Mouse (Mus musculus): ENCODE measurements around the gene Usp32. TPM values are rescaled to one million over a fixed set of nuclear protein-coding genes. Genes with fewer than 3 reads are reported as not detected.

Gene Usp32
- total and polyA plus RNA-seq, 3 experiments: 9.9 to 163 (median 24.9) TPM

- H3K4me3 ChIP-seq (ENCODE audit: low read depth, low read length): no peak overlapping the region
- ATAC-seq (ENCODE audit: extremely low read depth, insufficient number of reproducible peaks, low FRiP score, poor library complexity, severe bottlenecking) (no peak), DNase-seq (ENCODE audit: low spot score) (no peak)
These were observed 11.1 kb downstream of the Usp32 start for GRCm38 (mm10) chr11:85128883-85129282.

GRCm38 (mm10) chr11:85126257-85127102, 13.5 kb downstream of the Usp32 start:
- Histone ChIP-seq H3K4me3 (ENCODE audit: low read depth, low read length) (no peak overlapping the region), H3K4me1 (ENCODE audit: insufficient read depth, low read depth, low read length) (peaks cover 35% of the 10 kb centered on the region), H3K27me3 (ENCODE audit: insufficient read depth, low read length) (no peaks in the 10 kb centered on the region), H3K36me3 (replicated peaks) (peaks cover 3% of the 10 kb centered on the region), H3K9me3 (replicated peaks) (no peaks in the 10 kb centered on the region)
- no peak for ATAC-seq (ENCODE audit: extremely low read depth, insufficient number of reproducible peaks, low FRiP score, poor library complexity, severe bottlenecking)
- TF ChIP-seq CTCF (IDR thresholded peaks at IDR 0.05; ENCODE audit: low read depth, low read length) (no peak), GATA2 (IDR thresholded peaks at IDR 0.05; ENCODE audit: borderline replicate concordance, low read depth, low read length) (no peak), GATA1 (IDR thresholded peaks at IDR 0.05; ENCODE audit: borderline replicate concordance, low read length) (no peak), TAL1 (conservative IDR thresholded peaks at IDR 0.05; ENCODE audit: low read depth, low read length) (no peak), POLR2AphosphoS5 (IDR thresholded peaks at IDR 0.05; ENCODE audit: insufficient replicate concordance, low read depth, low read length) (no peak)
- no peak for DNase-seq (ENCODE audit: low spot score)

More at GRCm38 (mm10) chr11:85128883-85129282, 11.1 kb downstream of the Usp32 start:
- peaks cover 39% of the 10 kb centered on the region for H3K4me1 ChIP-seq (ENCODE audit: insufficient read depth, low read depth, low read length)
- no peaks in the 10 kb centered on the region for H3K9me3 ChIP-seq (replicated peaks)
- no peaks in the 10 kb centered on the region for H3K36me3 ChIP-seq (replicated peaks)
- no peaks in the 10 kb centered on the region for H3K27me3 ChIP-seq (ENCODE audit: insufficient read depth, low read length)
- TF ChIP-seq CTCF (IDR thresholded peaks at IDR 0.05; ENCODE audit: low read depth, low read length): no peak
- TF ChIP-seq POLR2AphosphoS5 (IDR thresholded peaks at IDR 0.05; ENCODE audit: insufficient replicate concordance, low read depth, low read length): no peak
- no peak for TF ChIP-seq GATA1 (IDR thresholded peaks at IDR 0.05; ENCODE audit: borderline replicate concordance, low read length)
- TF ChIP-seq GATA2 (IDR thresholded peaks at IDR 0.05; ENCODE audit: borderline replicate concordance, low read depth, low read length): no peak
- no peak for TF ChIP-seq TAL1 (conservative IDR thresholded peaks at IDR 0.05; ENCODE audit: low read depth, low read length)

- Histone ChIP-seq H3K27me3 (ENCODE audit: insufficient read depth, low read length) (no peaks in the 10 kb centered on the region), H3K9me3 (replicated peaks) (no peaks in the 10 kb centered on the region), H3K4me3 (ENCODE audit: low read depth, low read length) (no peak overlapping the region), H3K4me1 (ENCODE audit: insufficient read depth, low read depth, low read length) (peaks cover 25% of the 10 kb centered on the region), H3K36me3 (replicated peaks) (peaks cover 6% of the 10 kb centered on the region)
- no peak for TF ChIP-seq GATA1 (IDR thresholded peaks at IDR 0.05; ENCODE audit: borderline replicate concordance, low read length)
- TF ChIP-seq CTCF (IDR thresholded peaks at IDR 0.05; ENCODE audit: low read depth, low read length): no peak
- no peak for TF ChIP-seq TAL1 (conservative IDR thresholded peaks at IDR 0.05; ENCODE audit: low read depth, low read length)
- TF ChIP-seq POLR2AphosphoS5 (IDR thresholded peaks at IDR 0.05; ENCODE audit: insufficient replicate concordance, low read depth, low read length): no peak
- TF ChIP-seq GATA2 (IDR thresholded peaks at IDR 0.05; ENCODE audit: borderline replicate concordance, low read depth, low read length): no peak
- ATAC-seq (ENCODE audit: extremely low read depth, insufficient number of reproducible peaks, low FRiP score, poor library complexity, severe bottlenecking) (no peak), DNase-seq (ENCODE audit: low spot score) (no peak)
These were observed 16.5 kb downstream of the Usp32 start for GRCm38 (mm10) chr11:85123267-85123992.

GRCm38 (mm10) chr11:85122073-85122472, 17.9 kb downstream of the Usp32 start:
- peaks cover 6% of the 10 kb centered on the region for H3K36me3 ChIP-seq (replicated peaks)
- ATAC-seq (ENCODE audit: extremely low read depth, insufficient number of reproducible peaks, low FRiP score, poor library complexity, severe bottlenecking) (no peak), DNase-seq (ENCODE audit: low spot score) (no peak)
- H3K4me3 ChIP-seq (ENCODE audit: low read depth, low read length): no peak overlapping the region
- no peaks in the 10 kb centered on the region for H3K9me3 ChIP-seq (replicated peaks)
- TF ChIP-seq POLR2AphosphoS5 (IDR thresholded peaks at IDR 0.05; ENCODE audit: insufficient replicate concordance, low read depth, low read length): no peak
- TF ChIP-seq GATA1 (IDR thresholded peaks at IDR 0.05; ENCODE audit: borderline replicate concordance, low read length): no peak
- no peak for TF ChIP-seq TAL1 (conservative IDR thresholded peaks at IDR 0.05; ENCODE audit: low read depth, low read length)
- TF ChIP-seq GATA2 (IDR thresholded peaks at IDR 0.05; ENCODE audit: borderline replicate concordance, low read depth, low read length): no peak
- TF ChIP-seq CTCF (IDR thresholded peaks at IDR 0.05; ENCODE audit: low read depth, low read length): no peak
- H3K4me1 ChIP-seq (ENCODE audit: insufficient read depth, low read depth, low read length): peaks cover 32% of the 10 kb centered on the region
- no peaks in the 10 kb centered on the region for H3K27me3 ChIP-seq (ENCODE audit: insufficient read depth, low read length)

GRCm38 (mm10) chr11:85117160-85117559, 22.8 kb downstream of the Usp32 start:
- ATAC-seq (ENCODE audit: extremely low read depth, insufficient number of reproducible peaks, low FRiP score, poor library complexity, severe bottlenecking) (no peak), DNase-seq (ENCODE audit: low spot score) (no peak)
- no peaks in the 10 kb centered on the region for H3K27me3 ChIP-seq (ENCODE audit: insufficient read depth, low read length)
- no peak overlapping the region for H3K4me3 ChIP-seq (ENCODE audit: low read depth, low read length)
- no peaks in the 10 kb centered on the region for H3K9me3 ChIP-seq (replicated peaks)
- peaks cover 40% of the 10 kb centered on the region for H3K4me1 ChIP-seq (ENCODE audit: insufficient read depth, low read depth, low read length)
- TF ChIP-seq POLR2AphosphoS5 (IDR thresholded peaks at IDR 0.05; ENCODE audit: insufficient replicate concordance, low read depth, low read length) (no peak), CTCF (IDR thresholded peaks at IDR 0.05; ENCODE audit: low read depth, low read length) (no peak), GATA2 (IDR thresholded peaks at IDR 0.05; ENCODE audit: borderline replicate concordance, low read depth, low read length) (no peak), TAL1 (conservative IDR thresholded peaks at IDR 0.05; ENCODE audit: low read depth, low read length) (no peak)
- H3K36me3 ChIP-seq (replicated peaks): peaks cover 7% of the 10 kb centered on the region
